Mouse (Mus musculus) forebrain, embryonic 13.5 days (tissue): Measurements from ENCODE around the gene Timm50. TPM values are rescaled to one million over a fixed set of nuclear protein-coding genes. Genes with fewer than 3 reads are reported as not detected.

Source experiments
- ATAC-seq: fragments of 200-750 bp; cut with Nextera tagmentation; 2 replicates; pipeline ENCODE4 v1.8.0; 2017
- H3K27ac ChIP-seq: fragments of 300-500 bp; sonication (generic); 2 replicates; pipeline ENCODE4 v1.5.1; 2015; ENCODE audit warnings: inconsistent platforms, mild to moderate bottlenecking, moderate library complexity
- H3K27me3 ChIP-seq: fragments of 300-500 bp; sonication (generic); 2 replicates; pipeline ENCODE4 v1.6.1; 2015; ENCODE audit warnings: mild to moderate bottlenecking, inconsistent platforms
- H3K36me3 ChIP-seq: fragments of 300-500 bp; sonication (generic); 2 replicates; pipeline ENCODE4 v1.6.1; 2015; ENCODE audit warnings: mild to moderate bottlenecking, inconsistent platforms; ENCODE audit not compliant: poor library complexity, severe bottlenecking
- H3K4me1 ChIP-seq: fragments of 300-500 bp; sonication (generic); 2 replicates; pipeline ENCODE4 v1.6.1; 2015; ENCODE audit warnings: inconsistent platforms
- H3K4me2 ChIP-seq: fragments of 300-500 bp; sonication (generic); 2 replicates; pipeline ENCODE4 v1.6.1; 2015; ENCODE audit warnings: inconsistent platforms, mild to moderate bottlenecking, moderate library complexity
- H3K4me3 ChIP-seq: fragments of 300-500 bp; sonication (generic); 2 replicates; pipeline ENCODE4 v1.5.1; 2015; ENCODE audit warnings: mild to moderate bottlenecking, inconsistent platforms
- H3K9ac ChIP-seq: fragments of 300-500 bp; sonication (generic); 2 replicates; pipeline ENCODE4 v1.6.1; 2015; ENCODE audit warnings: mild to moderate bottlenecking, inconsistent platforms
- H3K9me3 ChIP-seq: fragments of 300-500 bp; sonication (generic); replicated peaks from 2 replicates; pipeline ENCODE4 v1.6.1; 2016; ENCODE audit warnings: inconsistent platforms
- WGBS: fragments of 180-500 bp; shearing (Covaris S2); methylation state at CpG from one replicate; pipeline ENCODE4 v1.1.7; 2015; 5-methylcytosine and 5-hydroxymethylcytosine counted together
- polyA plus RNA-seq: library from polyadenylated mRNA; unstranded; fragments of >200 nt; fragmentation: Nextera tagmentation; extraction: Ambion mirVana; gene quantifications from 2 replicates; pipeline ENCODE4 v1.2.1, GENCODE M21; 2015

Timm50 gene
- polyA plus RNA-seq, 1 experiment from 2014 or later: 168 TPM

DNA sequence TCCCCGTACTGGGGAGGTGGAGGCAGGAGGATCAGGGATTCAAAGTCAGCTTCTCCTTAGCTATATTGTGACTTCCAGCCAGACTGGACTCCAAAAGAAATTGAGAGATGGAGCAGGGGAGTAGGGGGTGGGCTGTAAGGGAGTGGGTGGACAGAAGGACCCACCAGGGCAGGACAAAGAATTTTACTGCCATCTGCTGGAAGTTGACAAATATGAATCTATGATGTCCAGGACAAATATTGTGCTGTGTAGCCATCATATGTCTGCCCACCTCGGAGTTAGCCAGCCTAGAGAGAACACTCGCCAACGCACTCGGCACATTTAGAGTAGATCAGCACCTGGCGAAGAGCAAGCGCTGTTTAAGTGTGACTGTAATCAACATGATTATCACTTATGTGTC is 36.7 kb upstream of the Timm50 start:
- H3K4me1 ChIP-seq: peaks cover 20% of the 10 kb centered on the region
- no peaks in the 10 kb centered on the region for H3K27me3 ChIP-seq
- H3K36me3 ChIP-seq: peaks cover 15% of the 10 kb centered on the region
- H3K9ac ChIP-seq: no peak overlapping the region
- H3K27ac ChIP-seq: no peak overlapping the region
- no peak for ATAC-seq
- no peaks in the 10 kb centered on the region for H3K9me3 ChIP-seq
- WGBS: 88% methylated on average over 7 of the region's 7 CpGs
- H3K4me3 ChIP-seq: no peak overlapping the region
- H3K4me2 ChIP-seq: no peak overlapping the region

DNA sequence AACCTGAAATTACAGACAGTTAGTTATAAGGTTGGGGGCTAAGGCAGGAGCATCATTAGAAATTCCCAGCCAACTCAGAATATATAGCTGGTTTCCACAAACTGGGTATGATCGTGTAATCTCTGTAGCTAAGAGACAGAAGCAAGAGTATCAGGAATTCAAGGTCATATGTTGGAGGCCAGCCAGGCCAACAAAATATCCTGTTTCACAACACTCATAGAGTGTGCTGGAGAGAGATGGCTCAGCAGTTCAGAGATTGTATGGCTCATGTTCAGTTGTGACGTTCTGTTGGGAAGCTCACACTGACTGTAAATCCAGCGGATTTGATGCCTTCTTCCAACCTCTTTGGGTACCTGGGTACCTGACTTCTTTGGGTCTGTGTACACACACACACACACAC is 35.9 kb upstream of the Timm50 start:
- peaks cover 20% of the 10 kb centered on the region for H3K4me1 ChIP-seq

DNA sequence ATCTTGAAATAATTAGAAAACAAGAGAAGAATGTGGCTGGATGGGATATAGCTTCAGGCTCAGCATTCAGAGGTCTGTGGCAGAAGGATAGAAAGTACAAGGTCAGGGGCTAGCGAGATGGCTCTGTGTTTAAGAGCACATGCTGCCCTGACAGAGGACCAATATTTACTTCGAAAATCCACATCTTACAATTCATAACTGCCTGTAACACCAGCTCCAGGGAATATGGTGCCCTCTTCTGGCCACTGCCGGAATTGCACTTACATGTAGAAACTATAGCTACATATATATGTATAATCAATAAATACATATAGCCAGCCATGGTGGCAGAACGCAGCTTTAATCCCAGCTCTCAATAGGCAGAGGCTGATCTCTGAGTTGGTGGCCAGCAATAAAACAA is 32.8 kb upstream of the Timm50 start:
- ATAC-seq: peak; percentile 36; the same call in 1 of the 2 replicates
- 7% methylated on average over 4 of the region's 4 CpGs for WGBS
- Histone ChIP-seq H3K4me3 (no peak overlapping the region), H3K27ac (no peak overlapping the region), H3K36me3 (no peaks in the 10 kb centered on the region), H3K9ac (no peak overlapping the region), H3K4me2 (no peak overlapping the region), H3K27me3 (no peaks in the 10 kb centered on the region), H3K9me3 (no peaks in the 10 kb centered on the region), H3K4me1 (peaks cover 2% of the 10 kb centered on the region; the same call in 1 of the 2 replicates)

More for the DNA sequence above, 35.9 kb upstream of the Timm50 start:
- no peaks in the 10 kb centered on the region for H3K9me3 ChIP-seq
- no peaks in the 10 kb centered on the region for H3K27me3 ChIP-seq
- no peak overlapping the region for H3K27ac ChIP-seq
- no peak overlapping the region for H3K4me2 ChIP-seq
- no peak overlapping the region for H3K4me3 ChIP-seq
- 0 out of 2 replicates have a peak overlapping the region, but pooled peaks have one; percentile 8 for H3K9ac ChIP-seq
- H3K36me3 ChIP-seq: peaks cover 7% of the 10 kb centered on the region
- no peak for ATAC-seq
- 83% methylated on average over 3 of the region's 3 CpGs for WGBS

DNA sequence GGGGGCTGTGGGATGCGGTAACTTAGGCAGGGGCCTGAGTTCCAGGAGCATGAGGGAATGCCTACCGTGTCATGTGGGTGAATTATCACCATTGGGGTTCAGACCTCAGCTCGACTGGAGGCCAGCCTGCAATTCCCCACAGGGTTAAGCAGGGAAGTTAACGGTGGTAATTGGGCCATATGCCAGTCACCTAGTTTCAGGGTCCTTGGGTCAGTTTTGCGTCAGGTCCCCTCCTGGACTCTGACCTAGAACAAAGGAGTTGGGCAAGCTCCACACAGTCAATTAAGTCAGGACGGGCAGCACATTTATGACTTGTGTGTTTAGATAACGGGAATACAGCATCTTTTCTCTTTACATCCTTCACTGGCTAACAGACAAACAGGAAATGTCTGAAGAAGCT is 29.5 kb upstream of the Timm50 start:
- no peak overlapping the region for H3K4me3 ChIP-seq
- H3K36me3 ChIP-seq: 0 out of 2 replicates have a peak, but pooled peaks cover under 1% of the 10 kb centered on the region
- no peaks in the 10 kb centered on the region for H3K9me3 ChIP-seq
- ATAC-seq: no peak
- no peaks in the 10 kb centered on the region for H3K27me3 ChIP-seq
- peaks cover 14% of the 10 kb centered on the region for H3K4me1 ChIP-seq
- 45% methylated on average over 7 of the region's 7 CpGs for WGBS
- no peak overlapping the region for H3K9ac ChIP-seq
- no peak overlapping the region for H3K4me2 ChIP-seq
- no peak overlapping the region for H3K27ac ChIP-seq

DNA sequence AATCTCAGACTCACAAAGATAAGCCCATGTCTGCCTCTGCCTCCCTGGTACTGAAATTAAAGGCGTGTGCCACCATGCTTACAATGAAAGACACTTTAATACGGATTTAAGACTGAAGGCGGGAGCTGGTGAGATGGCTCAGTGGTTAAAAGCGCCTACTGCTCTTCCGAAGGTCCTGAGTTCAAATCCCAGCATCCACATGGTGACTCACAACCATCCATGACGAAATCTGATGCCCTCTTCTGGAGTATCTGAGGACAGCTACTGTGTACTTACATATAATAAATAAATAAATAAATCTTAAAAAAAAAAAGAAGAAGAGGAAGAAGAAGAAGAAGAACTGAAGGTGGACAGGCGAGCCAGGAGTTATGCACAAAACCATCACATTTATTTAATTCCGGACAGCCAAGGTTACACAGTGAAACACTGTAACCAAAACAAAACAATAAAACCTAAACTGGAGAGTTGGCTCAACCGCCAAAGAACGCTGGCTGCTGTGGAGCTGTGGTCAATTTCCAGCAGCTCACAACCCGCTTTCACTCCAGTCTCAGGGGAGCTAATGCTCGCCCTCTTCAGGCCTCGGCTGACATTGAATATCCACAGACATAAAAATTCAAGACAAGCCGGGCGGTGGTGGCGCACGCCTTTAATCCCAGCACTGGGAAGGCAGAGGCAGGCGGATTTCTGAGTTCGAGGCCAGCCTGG is 27.5 kb upstream of the Timm50 start:
- H3K9ac ChIP-seq: peak overlapping the region; percentile 97

DNA sequence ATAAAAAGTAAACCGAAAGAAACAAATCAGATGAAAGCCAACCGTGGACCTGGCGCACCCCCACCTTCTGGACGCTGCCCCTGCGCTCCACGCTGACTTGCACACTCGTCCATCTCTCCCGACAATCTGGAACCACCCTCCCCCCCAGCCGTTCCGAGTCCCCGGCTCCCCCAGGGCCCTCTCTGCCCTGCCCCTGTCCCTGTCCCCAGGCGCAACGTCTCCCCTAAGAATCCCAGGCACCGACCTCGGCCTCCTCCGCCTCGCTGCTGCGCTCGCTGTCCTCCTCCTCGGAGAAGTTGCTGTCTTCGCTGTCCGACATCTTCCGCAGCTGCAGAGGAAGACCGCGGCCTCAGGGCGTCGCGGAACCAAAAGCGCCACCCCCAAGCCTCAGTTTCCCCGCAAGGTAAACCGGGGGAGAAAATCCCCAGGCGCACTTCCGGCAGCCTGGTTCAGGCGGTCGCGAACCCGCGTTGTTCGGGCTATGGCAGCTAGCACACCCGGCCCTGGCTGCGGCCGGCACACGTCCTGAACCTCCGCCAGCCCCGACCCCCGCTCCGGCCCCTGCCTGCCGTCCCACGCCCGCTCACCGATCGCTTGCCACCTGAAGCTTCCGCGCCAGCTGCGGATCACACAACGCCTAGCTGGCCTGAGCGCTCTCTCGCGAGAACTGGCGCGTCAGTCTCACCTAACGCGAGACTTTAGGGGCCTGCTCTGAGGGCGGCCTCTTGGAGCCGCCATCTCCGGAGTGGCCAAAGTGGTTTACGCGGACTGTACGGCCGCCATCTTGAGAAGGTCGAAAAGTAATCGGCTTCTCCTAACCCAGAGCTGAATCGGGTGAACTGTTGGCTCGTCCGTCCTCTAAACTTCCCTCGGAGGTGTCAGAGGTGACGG is 26.5 kb upstream of the Timm50 start, which contains the start of gene Supt5:
Gene Supt5, minus strand, starts transcription at position 639 of the 891 bp plus-strand sequence.
- under 1% methylated on average over 77 of the region's 77 CpGs for WGBS
- H3K4me2 ChIP-seq: peak within 1 kb of the TSS; percentile 90

More for the DNA sequence above, 27.5 kb upstream of the Timm50 start:
- peak overlapping the region; percentile 84; the same call in 1 of the 2 replicates for H3K27ac ChIP-seq
- no peaks in the 10 kb centered on the region for H3K9me3 ChIP-seq
- peak overlapping the region; percentile 90 for H3K4me2 ChIP-seq
- peaks cover 22% of the 10 kb centered on the region for H3K4me1 ChIP-seq
- WGBS: 81% methylated on average over 19 of the region's 19 CpGs
- peak overlapping the region; percentile 96 for H3K4me3 ChIP-seq
- no peak for ATAC-seq
- H3K27me3 ChIP-seq: no peaks in the 10 kb centered on the region
- peaks cover 11% of the 10 kb centered on the region for H3K36me3 ChIP-seq

DNA sequence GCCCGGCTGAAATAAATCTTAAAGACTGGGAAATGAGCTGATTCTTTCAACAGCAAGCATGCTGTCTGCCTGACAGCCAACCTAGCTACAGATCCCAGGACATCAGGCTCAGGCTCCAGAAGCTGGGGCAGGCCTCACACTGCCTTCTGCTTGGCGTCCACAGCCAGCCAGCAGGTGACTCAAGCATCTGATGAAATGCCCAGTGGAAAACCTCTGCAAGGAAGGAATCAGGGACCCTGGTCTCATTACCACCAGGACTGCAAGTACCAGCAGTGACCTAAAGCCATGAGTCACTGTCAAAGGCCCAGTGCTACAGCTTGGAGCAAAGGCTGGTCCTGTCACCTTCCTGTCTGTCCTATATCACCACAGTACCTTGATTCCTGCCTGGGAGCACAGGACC is 23.6 kb upstream of the Timm50 start:
- ATAC-seq: no peak
- 86% methylated on average over 2 of the region's 2 CpGs for WGBS
- no peak overlapping the region for H3K4me2 ChIP-seq
- H3K27ac ChIP-seq: no peak overlapping the region
- H3K4me3 ChIP-seq: no peak overlapping the region
- peaks cover 25% of the 10 kb centered on the region for H3K36me3 ChIP-seq
- no peaks in the 10 kb centered on the region for H3K27me3 ChIP-seq
- H3K4me1 ChIP-seq: peaks cover 22% of the 10 kb centered on the region
- 0 out of 2 replicates have a peak overlapping the region, but pooled peaks have one; percentile 13 for H3K9ac ChIP-seq
- H3K9me3 ChIP-seq: no peaks in the 10 kb centered on the region

More for the DNA sequence above, 26.5 kb upstream of the Timm50 start, which contains the start of gene Supt5:
- ATAC-seq: peak; percentile 99
- H3K27ac ChIP-seq: peak within 1 kb of the TSS; percentile 84
- H3K36me3 ChIP-seq: peaks cover 11% of the 10 kb centered on the region
- peaks cover 22% of the 10 kb centered on the region for H3K4me1 ChIP-seq
- peak within 1 kb of the TSS; percentile 97 for H3K9ac ChIP-seq
- no peaks in the 10 kb centered on the region for H3K9me3 ChIP-seq
- H3K4me3 ChIP-seq: peak within 1 kb of the TSS; percentile 96
- no peaks in the 10 kb centered on the region for H3K27me3 ChIP-seq

DNA sequence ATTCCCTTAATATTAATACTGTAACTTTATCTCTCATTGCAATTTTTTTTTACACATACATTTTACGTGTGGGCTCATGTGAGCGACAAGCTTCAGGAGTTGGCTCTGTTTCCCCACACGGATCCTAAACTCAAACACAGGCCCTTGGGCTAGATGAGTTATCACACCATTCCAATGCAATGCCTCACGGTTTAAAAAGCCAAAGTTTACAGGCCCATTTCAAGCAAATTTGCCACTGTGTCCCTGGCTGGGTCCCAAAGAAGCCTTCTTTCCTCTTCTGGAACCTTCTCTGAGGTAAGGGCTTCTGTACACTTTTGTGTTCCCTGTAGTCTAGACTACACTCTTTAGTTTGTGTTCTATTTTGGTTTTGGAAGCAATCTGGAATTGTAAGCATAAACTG is 22.7 kb upstream of the Timm50 start:
- Histone ChIP-seq H3K27ac (no peak overlapping the region), H3K4me3 (no peak overlapping the region), H3K36me3 (peaks cover 35% of the 10 kb centered on the region), H3K9ac (no peak overlapping the region), H3K9me3 (no peaks in the 10 kb centered on the region), H3K27me3 (no peaks in the 10 kb centered on the region), H3K4me2 (no peak overlapping the region), H3K4me1 (peaks cover 22% of the 10 kb centered on the region)
- 97% methylated on average over 4 of the region's 4 CpGs for WGBS
- ATAC-seq: no peak

DNA sequence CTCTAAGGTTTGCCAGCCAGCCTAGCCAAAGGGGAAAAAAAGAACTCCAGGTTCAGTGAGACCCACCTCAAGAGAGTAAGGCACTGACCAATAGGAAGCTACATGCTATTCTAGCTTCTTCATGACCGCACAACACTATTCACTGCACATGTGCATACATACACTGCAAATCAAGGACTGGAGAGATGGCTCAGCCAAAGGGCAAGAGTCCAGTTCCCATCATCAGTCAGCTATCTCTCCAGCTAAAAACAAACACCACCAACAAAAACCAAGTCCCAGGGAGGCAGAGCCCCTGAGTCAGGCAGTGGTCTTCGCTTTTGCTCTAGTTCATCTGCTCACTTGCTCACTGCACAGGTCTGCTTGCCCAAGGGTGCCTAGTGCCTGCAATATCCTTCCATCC is 16.4 kb upstream of the Timm50 start:
- H3K27ac ChIP-seq: no peak overlapping the region
- ATAC-seq: no peak
- WGBS: 97% methylated on average over 2 of the region's 2 CpGs
- H3K9ac ChIP-seq: no peak overlapping the region
- no peak overlapping the region for H3K4me2 ChIP-seq
- H3K9me3 ChIP-seq: no peaks in the 10 kb centered on the region
- peaks cover 87% of the 10 kb centered on the region for H3K36me3 ChIP-seq
- H3K4me1 ChIP-seq: no peaks in the 10 kb centered on the region
- no peaks in the 10 kb centered on the region for H3K27me3 ChIP-seq
- H3K4me3 ChIP-seq: no peak overlapping the region

DNA sequence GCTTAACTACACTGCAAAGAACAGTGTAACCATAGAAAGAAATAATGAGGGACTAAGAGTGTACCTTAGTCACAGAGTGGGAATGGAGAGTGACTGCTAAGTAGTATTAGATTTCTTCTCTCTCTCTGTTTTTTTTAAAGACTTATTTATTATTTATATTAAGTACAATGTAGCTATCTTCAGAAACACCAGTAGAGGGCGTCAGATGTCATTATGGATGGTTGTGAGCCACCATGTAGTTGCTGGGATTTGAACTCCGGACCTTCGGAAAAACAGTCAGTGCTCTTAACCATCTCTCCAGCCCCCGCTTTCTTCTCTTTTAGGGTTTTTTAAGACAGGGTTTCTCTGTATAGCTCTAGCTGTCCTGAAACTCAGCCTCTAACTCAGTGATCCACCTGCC is 14.6 kb upstream of the Timm50 start:
- Histone ChIP-seq H3K4me1 (no peaks in the 10 kb centered on the region), H3K27ac (no peak overlapping the region), H3K4me2 (no peak overlapping the region), H3K4me3 (no peak overlapping the region), H3K9me3 (no peaks in the 10 kb centered on the region), H3K27me3 (no peaks in the 10 kb centered on the region), H3K9ac (no peak overlapping the region), H3K36me3 (peaks cover 100% of the 10 kb centered on the region)
- ATAC-seq: no peak
- WGBS: 83% methylated on average over 4 of the region's 4 CpGs

DNA sequence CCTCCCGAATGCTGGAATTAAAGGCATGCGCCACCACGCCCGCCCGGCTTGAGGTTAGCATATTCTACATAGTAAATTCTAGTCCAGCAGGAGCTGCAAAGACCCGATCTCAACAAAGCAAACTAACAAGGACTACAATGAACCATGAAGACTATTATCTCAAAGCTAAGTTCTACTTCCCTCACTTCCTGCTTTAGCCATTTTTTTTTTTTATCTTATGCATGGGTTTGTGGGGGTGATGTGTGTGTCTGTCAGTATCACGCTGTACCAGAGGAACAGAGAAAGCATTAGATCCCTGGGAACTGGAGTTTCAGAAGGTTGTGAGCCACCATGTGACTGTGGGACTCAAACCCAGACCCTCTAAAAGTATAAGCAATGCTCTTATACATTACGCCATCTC is 13.4 kb upstream of the Timm50 start:
- peaks cover 100% of the 10 kb centered on the region for H3K36me3 ChIP-seq

More for the DNA sequence above, 13.4 kb upstream of the Timm50 start:
- H3K4me2 ChIP-seq: no peak overlapping the region
- 92% methylated on average over 8 of the region's 8 CpGs for WGBS
- H3K4me3 ChIP-seq: no peak overlapping the region
- no peak overlapping the region for H3K27ac ChIP-seq
- no peak overlapping the region for H3K9ac ChIP-seq
- no peaks in the 10 kb centered on the region for H3K9me3 ChIP-seq
- H3K4me1 ChIP-seq: no peaks in the 10 kb centered on the region
- no peaks in the 10 kb centered on the region for H3K27me3 ChIP-seq
- no peak for ATAC-seq
